Mouse (Mus musculus): ENCODE measurements around the gene Dot1l.

DNA sequence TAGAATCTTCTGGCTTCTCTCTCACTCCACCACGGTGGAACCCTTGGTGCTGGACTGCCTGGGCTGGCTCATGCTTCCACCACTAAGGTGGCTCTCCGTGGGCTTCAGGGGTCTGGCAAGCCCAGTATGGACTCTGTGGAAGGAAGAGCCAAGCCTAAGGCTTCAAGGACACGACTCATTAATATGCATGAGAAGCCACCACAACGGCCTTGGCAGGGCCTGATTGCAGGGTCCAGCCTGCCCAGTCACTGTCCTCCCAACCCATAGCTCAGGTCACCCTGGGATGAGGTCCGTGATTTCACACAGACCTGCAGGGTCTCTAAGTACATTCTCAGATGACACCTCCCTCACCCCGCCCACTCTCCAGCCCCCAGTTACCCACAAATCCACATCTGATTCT is 84.8 kb downstream of the Dot1l start:
- TF ChIP-seq CTCF (IDR thresholded peaks at IDR 0.05; ENCODE audit: low read depth) (no peak), EP300 (IDR thresholded peaks at IDR 0.05; ENCODE audit: low read depth) (no peak)

All from liver, postnatal 0 days (tissue).